Mouse (Mus musculus): ENCODE data around the gene Sept6.

Sept6 gene

DNA sequence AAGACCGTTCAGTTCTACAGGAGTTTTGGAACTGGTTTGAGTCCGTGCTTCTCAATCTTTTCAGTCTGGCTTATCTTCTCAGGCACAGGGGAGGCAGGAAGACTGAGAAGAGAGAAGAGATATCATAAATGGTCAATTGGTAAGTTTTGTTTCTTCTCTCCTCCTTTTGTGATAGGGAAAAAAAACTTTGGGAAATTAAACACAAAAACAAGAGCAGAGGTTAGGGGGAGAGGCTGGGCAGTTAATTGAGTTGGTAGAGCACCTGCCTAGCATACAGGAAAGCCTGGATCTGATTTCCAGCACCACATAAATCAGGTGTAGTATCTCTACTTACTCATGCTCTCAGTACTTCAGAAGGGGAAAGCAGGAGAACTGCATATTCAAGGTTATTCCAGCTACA lies at the start of gene Sept6:
Gene Sept6, minus strand, starts transcription at position 101 of the 400 bp plus-strand sequence.
- DNase-seq (ENCODE audit: extremely low read depth, insufficient read length, low spot score) = no peak

DNA sequence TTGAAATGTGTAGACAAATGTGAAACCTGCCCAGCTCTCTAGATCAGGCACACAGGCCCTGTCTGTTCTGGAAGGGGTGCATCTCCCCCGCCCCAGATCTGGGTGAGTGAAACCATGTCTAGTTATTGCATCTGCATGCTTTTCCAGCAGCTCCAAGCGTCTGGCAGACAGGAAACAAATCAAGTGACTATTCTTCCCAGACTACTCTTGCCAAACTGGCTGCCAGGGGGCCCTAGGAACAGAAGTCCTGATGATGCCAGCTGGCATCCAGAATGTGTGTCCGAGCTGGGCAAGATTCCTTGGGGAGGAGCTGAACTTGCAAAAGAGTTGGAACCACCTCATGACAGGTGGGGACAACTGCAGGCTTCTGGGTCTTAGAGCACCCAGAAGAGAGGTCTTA lies 36.8 kb upstream of the Sept6 start:
- DNase-seq (ENCODE audit: extremely low read depth, insufficient read length, low spot score) = no peak

GRCm38 (mm10) chrX:37023652-37024309 lies 32.2 kb upstream of the Sept6 start:
- no peak for DNase-seq (ENCODE audit: extremely low read depth, insufficient read length, low spot score)

- DNase-seq (ENCODE audit: extremely low read depth, insufficient read length, low spot score) = no peak
Measured at GRCm38 (mm10) chrX:37022690-37023089, 31.1 kb upstream of the Sept6 start.

- DNase-seq (ENCODE audit: extremely low read depth, insufficient read length, low spot score) = no peak
Measured at GRCm38 (mm10) chrX:37019045-37019444, 27.5 kb upstream of the Sept6 start.

DNA sequence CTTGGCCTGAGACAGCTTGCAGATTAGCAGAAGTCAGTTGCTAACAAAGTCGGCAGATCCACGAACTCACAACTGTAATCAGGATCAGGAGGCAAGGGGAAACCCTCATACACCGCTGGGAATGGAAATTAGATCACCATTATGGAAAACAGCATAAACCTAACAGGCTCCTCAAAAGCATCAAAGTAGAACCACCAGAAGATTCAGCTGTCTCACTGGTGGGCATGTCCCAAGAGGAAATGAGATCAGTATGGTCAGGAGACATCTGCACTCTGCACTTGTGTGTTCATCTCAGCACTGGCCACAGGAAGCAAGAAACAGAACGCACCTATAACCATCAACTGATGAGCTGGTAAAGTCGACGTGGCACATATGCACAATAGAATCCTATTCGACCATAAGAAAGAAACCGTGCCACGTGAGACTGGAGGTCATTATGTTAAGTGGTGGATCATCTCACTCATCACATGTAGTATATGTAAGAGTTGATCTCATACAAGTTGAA lies 26.6 kb upstream of the Sept6 start:
- DNase-seq (ENCODE audit: extremely low read depth, insufficient read length, low spot score) = no peak

- no peak for DNase-seq (ENCODE audit: extremely low read depth, insufficient read length, low spot score)
Measured at GRCm38 (mm10) chrX:37013870-37014269, 22.3 kb upstream of the Sept6 start.

GRCm38 (mm10) chrX:36991039-36991438 lies 555 bp downstream of the Sept6 start:
- DNase-seq (ENCODE audit: extremely low read depth, insufficient read length, low spot score) = no peak

DNA sequence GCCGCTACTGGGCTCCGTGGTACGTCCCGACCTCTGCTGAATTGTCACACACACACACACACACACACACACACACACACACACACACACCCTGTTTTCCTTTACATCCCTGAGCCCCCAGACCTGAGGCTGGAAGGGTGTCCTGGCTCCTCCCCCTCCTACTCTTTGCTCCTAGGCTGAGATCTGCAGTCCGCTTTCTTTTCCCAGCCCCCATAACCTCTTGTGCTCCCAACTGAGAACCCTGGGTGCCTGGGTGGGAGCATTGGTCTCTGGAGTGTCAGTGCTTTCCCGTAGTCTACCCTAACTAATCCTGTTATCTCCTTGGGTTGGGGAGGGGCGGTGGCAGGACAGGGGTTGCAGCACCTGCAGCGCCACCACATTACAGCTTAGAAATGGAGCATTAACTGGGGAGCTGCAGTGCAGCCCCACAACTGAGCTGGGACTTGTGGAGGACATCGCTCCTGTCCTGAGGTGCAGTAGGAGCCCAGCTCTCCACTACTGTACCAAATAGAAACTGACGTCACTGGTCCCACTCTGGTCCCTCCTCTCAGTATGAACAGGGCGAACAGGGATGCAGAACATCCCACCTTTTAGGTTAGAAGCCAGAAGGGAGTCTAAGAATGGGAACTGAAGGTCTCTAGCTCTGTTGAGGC lies 1.7 kb downstream of the Sept6 start:
- no peak for DNase-seq (ENCODE audit: extremely low read depth, insufficient read length, low spot score)

- peak; percentile 86 for DNase-seq (ENCODE audit: extremely low read depth, insufficient read length, low spot score)
Measured at GRCm38 (mm10) chrX:36989234-36989751, 2.3 kb downstream of the Sept6 start.

GRCm38 (mm10) chrX:36988754-36989153 lies 2.8 kb downstream of the Sept6 start:
- no peak for DNase-seq (ENCODE audit: extremely low read depth, insufficient read length, low spot score)

GRCm38 (mm10) chrX:36987851-36988250 lies 3.7 kb downstream of the Sept6 start:
- DNase-seq (ENCODE audit: extremely low read depth, insufficient read length, low spot score) = no peak

DNA sequence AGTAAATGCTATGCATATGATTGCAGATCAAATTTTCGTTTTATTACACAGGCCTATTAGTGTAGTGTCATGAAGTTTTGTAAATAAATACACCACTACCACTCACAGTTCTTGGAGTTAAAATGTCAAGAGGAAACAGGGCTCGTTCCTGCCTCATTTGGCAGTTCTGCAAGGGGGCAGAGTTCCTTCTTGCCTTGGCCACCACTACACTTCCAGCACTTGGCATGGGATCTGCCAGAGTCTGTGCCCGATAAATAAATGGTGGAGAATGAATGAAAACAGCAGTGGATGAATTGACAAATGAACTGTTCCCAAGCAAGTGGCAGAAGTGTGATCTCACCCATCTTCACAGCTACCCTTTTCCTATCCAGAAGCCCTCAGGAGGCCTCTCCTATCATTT lies 6.6 kb downstream of the Sept6 start:
- DNase-seq (ENCODE audit: extremely low read depth, insufficient read length, low spot score) = no peak

- DNase-seq (ENCODE audit: extremely low read depth, insufficient read length, low spot score) = no peak
Measured at GRCm38 (mm10) chrX:36983654-36984311, 7.8 kb downstream of the Sept6 start.

GRCm38 (mm10) chrX:36982892-36983653 lies 8.5 kb downstream of the Sept6 start:
- no peak for DNase-seq (ENCODE audit: extremely low read depth, insufficient read length, low spot score)

GRCm38 (mm10) chrX:36980563-36981187 lies 10.9 kb downstream of the Sept6 start:
- DNase-seq (ENCODE audit: extremely low read depth, insufficient read length, low spot score) = no peak

- no peak for DNase-seq (ENCODE audit: extremely low read depth, insufficient read length, low spot score)
Measured at GRCm38 (mm10) chrX:36977863-36978262, 13.7 kb downstream of the Sept6 start.

DNA sequence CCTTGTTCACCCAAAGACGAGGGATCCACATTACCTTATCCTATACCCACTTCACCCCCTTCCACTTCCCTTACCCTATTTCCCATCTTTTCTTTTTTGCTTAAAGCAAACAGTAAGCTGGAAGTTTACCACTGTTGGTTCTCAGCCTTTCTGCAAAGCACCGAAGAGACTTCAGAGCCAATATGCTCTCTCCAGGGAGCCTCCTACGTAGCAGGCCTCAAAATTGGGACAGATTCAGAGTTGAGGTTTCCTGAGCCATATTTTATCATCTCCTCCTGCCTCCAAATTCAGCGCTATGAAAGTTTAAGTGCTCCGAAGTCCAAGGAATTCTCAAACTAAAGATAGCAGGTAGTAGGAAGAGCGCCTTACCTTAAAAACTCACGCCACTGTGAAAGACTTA lies 14.6 kb downstream of the Sept6 start:
- DNase-seq (ENCODE audit: extremely low read depth, insufficient read length, low spot score) = no peak

DNA sequence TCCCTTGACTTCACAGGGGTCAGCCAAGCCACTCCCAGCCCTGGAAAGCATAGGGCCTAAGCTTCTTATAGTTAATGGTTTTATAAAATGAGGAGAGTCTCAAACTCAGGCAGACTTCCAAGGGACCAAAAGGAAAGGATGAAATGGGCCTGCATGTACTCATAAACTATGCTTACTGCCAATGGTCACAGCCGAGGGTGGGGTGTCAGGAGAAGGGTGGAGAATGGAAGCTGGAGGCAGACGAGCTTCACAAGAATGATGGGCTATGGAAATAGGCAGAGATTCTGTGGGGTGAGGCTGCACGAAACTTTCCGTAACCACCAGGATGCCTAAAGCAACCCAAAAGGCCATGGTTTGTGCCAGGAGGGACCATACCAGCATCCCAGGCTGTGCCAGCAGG lies 15.3 kb downstream of the Sept6 start:
- no peak for DNase-seq (ENCODE audit: extremely low read depth, insufficient read length, low spot score)

DNA sequence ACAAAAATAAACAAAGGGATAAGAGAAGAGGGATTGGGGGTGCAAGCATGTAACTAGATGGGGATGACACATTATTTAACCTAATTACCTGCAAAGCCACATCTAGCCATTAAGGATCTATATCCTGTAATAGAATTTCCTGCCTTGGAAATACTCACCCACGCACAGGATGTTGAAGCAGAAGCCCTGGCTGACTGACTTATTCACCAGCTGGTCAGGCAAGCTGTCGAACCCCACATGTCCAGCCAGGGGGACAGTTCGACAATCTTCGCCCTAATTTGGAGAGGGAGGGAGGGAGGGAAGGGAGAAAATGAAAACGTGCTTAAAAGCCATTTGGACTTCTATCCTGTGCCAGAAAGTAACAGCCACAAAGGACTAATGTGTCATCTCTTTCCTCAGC lies 16.7 kb downstream of the Sept6 start:
- DNase-seq (ENCODE audit: extremely low read depth, insufficient read length, low spot score) = no peak
